Mouse (Mus musculus) spleen, adult 12 weeks (tissue): Measurements from ENCODE around the gene Nap1l4.

ENCODE experiments used
- DNase-seq: peaks from one replicate; pipeline ENCODE4 v3.0.0; 2022; ENCODE audit warnings: low spot score

The Nap1l4 gene

DNA sequence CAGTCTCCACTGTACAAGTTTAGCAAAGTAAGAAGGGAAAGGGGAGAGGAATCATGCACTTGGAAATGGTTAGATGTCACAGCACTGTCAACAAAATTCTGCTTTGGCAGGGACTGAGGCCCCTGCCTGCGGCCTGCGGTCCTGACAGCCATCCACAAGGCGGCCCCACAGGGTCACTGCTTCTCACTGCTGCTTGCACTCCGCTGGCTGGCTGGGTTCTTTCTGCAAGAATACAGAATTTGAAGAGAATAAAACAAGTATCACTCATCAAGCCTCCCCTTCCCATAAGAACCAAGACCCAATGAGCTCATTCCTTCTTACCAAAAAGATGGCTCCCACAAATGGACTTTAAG is 34.5 kb downstream of the Nap1l4 start:
- DNase-seq, result no peak

DNA sequence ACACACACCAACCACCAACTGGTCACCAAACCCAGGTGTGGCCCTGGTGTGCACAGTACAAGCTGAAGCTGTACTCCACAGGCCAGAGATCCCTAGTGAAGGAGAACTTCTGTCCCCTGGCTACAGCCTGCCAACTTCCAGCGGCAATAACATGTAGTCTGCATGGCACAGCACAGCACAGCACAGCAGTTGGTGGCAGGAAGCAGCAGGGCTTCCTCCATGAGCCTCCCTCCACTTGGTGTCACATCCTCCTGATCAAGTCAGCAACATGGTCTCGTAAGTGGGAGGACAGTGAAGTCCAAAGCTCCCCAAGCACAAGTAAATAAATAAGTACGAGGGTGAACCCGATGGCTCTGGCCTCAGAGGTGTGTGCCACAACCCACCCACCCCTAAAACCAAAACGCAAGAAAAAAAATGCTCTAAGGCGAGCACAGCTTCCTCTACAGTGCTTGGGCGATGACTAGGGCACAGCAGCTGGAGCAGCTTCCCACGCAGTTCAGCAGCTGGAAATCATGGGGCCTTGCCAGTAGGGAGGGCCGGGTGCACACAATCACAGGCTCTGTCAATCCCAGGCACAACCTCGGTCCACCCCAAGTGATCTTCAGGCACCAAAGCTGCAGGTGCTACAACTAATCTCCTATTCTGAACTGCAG is 35.0 kb downstream of the Nap1l4 start:
- DNase-seq, result no peak

DNA sequence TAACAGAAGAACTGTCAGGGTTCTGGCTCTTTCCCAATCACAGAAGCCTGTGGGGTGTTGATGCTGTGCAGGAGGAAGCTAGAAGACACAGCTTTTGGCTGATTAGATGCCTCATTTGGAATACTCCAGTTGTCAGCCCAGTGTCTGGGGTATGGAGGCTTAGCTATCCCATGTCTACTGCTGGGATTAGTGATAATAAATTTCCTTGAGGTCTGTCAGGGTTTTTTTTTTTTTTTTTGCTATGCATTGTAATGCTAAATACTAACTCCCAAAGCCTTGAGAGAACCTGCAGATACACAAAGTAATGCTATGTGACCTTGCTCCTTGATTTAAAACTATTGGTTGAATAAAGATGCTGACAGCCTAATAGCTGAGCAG is 37.6 kb downstream of the Nap1l4 start:
- DNase-seq, result no peak

DNA sequence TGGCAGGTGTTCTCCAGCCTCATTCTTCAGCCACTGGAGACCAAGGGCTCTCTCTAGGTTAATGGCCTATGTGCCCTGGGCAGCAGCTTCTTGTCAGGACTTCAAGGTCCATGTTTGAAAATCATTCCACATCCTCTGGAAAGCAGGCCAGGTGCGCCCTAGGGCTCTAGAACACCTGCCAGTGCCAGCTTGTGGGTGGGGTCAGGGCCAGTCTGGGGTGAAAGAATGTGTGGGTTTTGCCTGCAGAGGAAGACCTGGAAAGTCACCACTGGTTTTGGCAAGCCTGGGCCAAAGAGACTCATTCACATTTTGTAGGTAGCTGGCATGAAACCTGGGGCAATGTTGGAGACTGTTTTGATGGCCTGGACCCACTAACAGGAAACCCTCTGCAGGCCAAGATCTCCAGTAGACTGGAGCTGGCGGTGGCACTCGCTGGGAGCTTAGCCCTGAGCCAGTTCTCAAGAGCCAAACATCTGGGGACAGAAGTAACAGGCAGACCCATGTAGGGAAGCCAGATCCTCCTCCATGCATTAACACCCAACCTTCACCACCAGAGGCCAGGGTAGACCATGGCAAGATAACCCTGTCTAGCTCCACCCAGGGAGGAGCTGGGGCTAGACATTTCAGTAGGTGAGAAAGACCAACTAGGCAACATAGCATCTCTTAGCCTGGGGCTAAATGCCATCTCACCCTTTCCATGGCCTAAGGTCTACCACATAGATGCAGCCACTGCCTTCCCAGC is 38.1 kb downstream of the Nap1l4 start:
- no peak for DNase-seq

DNA sequence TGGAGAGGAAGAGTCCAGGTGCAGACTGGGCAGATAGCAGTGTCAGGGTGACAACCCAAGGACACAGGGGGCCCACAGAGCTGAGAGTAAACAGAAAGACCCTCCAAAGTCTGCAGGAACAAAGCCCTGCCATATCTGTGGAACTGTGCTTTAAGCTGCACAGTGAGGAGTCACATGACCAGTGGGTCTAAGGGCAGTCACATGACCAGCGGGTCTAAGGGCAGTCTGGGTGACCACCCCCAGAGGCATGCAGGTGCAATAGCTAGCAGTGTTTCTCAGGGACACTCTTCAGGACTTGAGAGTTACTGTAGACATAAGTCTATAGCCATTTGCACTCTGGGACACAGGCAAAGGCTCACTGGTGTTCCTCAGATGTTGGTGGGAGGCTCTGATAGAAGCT is 39.3 kb downstream of the Nap1l4 start:
- DNase-seq, result no peak

DNA sequence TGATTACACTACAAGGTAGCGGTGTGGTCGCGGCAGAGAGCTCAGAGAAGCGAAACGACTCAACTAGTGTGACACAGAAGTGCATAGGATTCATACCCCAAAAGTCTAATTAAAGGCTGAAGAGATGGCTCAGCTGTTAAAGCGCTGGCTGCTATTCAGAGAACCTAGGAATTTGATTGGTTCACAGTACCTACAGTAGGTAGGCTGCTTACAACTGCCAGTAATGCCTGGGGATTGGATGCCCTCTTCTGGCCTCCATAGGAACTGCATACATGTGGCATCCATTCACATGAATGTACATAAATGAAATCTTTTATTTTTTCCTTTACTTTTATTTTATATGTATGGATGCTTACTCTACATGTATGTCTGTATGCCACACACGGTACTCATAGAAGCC is 42.2 kb downstream of the Nap1l4 start:
- DNase-seq, result peak; percentile 32

DNA sequence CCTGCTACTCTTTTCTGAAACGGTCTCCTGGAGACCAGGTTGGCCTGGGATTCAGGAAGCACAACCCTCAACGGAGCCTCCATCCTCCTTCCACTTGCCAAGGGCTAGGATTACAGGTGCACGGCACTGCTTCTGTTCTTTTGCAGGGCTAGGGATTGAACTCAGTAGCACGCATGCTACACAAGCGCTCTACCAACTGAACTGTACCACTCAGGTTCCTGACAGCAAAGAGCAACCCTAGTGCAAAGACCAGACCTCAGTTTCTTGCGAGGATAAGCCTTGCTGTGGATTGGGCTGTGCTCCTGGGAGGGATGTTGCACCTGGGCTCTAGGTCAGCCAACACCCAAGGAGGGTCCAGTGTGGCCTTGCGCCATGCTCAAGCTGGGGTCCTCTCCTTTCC is 42.6 kb downstream of the Nap1l4 start:
- DNase-seq, result no peak

DNA sequence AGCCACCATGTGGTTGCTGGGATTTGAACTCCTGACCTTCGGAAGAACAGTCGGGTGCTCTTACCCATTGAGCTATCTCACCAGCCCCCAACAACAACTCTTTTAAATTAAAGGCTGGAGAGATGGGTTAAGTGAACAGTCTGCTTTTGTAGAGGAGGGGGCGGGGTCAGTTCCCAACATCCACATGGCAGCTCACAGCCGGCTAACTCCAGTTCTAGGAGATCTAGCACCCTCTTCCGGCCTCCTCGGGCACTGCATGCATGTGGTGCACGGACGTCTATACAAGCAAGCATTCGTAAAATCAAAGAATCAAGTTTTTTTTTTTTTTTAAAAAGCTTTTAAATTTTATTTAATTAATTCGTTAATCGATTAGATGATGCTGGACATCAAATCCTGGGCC is 43.1 kb downstream of the Nap1l4 start:
- peak; percentile 48 for DNase-seq

DNA sequence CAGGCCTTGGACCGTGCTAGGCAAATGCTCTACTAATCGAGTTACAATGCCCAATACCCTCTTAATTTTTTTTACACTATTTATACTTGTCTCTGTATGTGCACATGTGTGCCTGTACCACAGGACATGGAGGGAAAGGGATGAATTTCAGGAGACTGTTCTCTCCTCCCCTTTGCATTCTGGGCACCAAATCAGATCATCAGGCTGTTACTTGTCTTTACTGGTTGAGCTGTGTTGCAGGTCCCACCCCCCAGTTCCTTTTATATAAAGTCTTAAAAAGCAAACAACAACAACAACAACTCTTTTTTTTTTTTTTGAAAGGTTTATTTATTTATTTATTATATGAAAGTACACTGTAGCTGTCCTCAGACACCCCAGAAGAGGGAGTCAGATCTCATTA is 43.5 kb downstream of the Nap1l4 start:
- DNase-seq, result no peak

DNA sequence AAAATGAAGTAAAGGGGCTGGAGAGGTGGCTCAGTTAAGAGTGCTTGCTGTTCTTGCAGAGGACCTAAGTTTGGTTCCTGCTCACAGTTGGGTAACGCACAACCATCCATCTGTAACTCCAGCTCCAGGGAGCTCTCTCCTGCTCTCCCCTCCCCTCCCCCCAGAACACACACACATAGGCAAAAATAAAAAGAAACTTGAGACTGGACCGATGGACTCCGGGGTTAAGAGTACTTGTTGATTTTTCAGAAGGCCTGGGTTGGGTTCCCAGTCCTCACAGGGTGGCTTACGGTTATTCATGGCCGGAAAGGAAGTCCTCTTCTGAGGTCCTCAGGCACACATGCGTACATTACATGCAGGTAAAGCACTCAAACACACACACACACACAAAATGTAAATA is 45.0 kb downstream of the Nap1l4 start:
- no peak for DNase-seq

DNA sequence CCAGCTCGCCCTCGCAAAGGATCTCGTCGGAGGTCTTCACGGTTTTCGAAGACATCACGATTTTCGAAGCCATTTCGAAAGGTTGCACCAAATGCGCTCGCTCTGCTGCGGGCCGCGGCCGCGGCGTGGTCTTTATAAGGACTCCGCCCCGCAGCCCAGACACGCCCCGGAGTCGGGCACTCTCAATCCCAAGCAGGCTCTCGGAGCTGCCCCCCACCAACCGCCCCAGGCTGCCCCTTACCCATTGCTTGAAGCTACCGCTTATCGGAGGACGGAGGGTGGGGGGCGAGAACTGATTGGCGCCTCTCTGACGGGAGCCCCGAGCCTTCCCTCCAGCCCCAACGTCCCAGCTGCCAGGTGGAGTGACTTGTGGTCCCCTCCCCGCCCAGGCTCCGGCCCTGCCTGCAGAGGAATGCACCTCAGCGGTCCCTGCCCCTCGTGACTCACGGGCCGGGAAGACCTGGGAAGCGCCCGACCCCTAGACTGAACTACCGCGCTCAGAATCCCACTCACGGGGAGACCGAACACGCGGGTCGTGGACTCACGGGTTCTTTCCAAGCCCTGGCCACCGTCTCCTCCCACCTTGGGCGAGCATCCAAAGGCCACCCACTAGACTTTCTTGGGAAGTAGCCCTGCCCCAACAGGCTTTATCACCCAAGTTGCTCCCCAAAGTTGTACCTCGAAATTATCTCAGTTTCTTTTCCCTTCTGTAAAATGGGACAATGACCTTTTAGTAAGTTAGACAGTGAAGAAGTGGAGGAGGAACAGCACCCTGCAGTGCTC is 46.3 kb downstream of the Nap1l4 start, which contains the start of gene Phlda2:
Gene Phlda2 (minus strand): TSS at position 733 of the 783 bp plus-strand sequence.
- DNase-seq, result no peak

DNA sequence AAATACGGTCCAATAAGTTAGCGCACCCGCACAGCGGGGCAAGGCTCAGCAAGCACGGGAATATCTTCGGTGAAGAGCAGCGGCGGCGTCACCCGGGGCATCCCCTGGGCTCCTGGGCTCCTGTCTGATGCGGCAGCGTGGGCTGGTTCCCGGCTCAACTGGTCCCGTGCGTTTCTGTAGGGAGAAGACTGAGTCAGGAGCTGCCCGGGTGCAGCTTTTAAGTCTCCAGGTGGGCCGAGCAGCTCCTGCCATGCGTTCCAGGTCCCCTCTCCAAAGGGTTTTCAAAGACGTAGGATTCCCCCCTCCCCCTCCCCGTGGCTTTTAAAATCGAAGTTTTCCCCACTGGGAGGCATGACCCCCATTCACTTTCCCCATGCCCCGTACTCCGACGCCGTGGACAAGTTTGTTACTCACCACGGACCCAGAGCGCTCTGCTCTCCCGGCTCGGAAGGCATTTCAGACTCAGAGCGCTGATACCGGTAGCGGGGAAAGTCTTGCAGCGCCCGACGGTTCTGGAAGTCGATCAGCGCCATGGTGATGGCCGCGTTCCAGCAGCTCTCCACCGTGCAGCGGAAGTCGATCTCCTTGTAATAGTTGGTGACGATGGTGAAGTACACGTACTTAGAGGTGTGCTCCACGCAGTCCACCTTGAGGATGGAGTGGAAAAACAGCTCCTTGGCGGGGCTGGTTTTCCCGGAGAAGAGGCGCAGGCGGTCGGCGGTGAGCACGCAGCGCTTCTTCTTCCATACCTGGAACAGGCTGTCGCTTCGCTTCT is 47.1 kb downstream of the Nap1l4 start:
- no peak for DNase-seq

DNA sequence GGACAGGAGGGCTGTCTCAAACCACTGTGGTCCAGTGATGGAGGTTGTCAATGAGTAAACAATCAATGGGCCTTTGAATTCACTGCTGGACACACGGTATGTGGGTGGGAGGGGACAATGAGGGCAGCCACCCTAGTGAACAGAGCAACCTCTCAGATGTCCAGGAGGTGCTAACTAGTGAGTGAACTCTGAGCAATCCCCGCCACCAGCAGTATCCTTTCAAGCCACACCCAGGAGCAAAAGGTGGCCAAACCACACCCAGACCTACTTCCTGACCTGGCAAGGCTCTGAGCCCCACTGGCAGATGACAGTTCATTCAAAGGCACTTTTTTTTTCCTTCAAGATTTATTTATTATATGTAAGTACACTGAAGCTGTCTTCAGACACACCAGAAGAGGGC is 48.0 kb downstream of the Nap1l4 start:
- DNase-seq, result no peak

DNA sequence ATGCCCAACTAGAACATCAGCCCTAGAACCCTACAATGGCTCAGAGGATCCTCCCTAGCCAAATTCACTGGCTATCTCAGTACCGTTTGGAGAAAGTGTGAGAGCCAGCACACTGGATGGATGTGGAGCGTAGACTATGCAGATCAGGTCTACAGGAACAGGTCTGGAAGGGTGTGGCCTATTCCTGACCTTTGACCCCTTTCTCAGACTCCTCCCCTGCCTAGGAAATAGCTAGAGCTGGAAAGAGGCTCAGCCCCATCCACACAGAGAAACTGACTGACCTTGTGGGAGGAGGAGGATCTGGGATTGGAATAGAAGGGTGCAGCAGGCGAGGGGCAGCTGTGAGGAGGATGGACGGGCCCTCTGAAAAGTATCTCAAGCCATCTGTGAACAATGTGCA is 50.3 kb downstream of the Nap1l4 start:
- DNase-seq, result no peak

DNA sequence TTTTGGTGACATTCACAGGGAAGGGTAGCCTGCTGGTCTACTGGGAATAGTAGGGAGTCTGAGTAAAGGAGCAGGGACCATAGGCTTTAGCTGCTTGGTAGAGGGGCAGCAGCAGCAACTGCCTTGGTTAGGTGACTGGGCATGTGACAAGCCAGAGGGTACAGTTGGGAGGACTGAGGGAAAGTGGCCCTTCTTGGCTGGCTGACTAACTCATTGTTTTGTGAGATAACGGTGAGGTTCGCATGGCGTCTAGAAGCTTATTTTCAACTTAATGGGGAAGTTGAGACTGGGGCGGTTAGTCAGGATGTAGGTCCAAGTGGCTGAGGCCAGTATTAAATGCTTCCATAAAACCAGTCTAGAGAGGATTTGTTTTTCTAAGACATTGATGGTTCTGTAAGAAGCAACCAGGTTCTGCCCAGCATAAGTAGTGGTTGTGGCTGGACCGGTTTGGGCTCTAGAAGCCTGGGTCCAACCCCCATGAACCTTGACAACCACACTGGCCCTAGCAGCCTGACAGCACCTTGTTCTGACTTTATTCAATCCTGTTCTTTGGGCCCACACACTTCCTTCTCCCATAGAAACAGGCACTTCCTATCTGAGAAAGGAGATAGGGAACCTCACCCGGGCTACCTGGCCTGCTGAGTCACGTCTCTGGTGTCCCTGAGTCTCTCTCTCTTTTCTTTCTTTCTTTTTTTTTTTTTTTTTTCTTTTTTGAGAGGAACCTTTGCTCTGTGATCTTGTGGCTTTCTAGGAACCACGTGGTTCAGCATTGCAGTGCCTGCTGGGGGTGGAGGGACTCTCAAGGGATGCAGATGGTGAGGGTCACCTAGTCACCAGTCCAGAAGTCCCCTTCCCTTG is 53.6 kb downstream of the Nap1l4 start:
- no peak for DNase-seq

DNA sequence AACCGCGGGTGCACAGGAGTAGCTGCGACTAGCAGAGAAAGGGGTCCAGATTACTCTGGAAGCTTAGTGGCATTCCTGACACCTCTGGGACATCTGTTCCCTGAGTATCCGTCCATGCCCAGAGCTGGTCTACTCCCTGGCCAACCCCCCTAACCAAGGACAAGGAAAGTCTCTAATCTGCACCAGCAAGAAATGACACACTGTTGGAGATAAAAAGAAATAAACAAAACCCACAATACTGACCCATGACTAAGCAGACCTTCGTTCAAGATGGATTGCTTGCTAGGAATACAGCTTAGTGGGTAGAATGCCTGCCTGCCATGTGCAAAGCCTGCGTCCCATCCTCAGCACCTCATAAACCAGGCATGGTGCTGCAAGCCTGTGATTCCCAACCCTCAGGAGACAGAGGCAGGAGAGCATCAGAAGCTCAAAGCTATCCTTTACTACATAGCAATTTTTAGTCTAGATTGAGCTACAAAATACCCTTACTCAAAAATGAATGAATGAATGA is 55.2 kb downstream of the Nap1l4 start:
- DNase-seq, result no peak

DNA sequence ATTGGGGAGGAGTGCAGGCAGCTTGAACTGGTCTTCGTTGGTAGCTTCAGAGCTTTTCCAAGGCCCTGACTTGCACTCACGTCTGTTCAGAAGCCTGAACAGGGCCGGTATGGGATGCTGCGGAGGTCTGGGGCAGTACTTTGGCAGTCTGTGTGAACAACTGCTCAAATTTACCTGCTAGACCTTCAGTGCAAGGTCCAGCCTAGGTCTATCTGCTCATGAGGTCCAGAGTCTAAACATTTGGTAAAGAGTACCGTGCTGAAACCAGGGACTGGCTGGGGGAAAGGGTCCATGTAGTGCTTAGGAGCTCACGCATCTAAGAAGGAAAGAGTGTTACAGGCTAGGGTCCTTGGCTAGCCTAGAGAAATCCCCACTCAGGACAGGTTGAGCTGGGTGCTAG is 59.2 kb downstream of the Nap1l4 start:
- DNase-seq, result no peak

DNA sequence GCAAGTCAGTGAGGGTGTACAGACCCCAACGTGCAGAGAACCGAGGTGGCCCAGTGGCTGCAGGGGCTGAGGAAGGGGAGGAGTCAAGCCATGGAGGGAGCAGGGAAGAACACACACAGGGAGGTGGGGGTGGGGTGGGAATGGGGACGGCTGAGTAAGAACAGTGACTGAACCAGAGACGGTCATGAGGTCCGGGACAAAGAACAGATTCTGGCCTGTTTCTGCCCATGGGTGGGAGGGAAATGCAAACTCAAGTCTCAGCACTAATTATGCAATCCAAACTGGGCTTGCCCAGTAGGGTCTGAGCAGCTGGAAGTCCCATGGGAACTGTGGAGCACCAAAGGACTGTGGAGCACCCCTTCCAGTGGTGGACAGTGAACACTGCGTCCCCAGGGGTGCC is 66.4 kb downstream of the Nap1l4 start:
- no peak for DNase-seq

DNA sequence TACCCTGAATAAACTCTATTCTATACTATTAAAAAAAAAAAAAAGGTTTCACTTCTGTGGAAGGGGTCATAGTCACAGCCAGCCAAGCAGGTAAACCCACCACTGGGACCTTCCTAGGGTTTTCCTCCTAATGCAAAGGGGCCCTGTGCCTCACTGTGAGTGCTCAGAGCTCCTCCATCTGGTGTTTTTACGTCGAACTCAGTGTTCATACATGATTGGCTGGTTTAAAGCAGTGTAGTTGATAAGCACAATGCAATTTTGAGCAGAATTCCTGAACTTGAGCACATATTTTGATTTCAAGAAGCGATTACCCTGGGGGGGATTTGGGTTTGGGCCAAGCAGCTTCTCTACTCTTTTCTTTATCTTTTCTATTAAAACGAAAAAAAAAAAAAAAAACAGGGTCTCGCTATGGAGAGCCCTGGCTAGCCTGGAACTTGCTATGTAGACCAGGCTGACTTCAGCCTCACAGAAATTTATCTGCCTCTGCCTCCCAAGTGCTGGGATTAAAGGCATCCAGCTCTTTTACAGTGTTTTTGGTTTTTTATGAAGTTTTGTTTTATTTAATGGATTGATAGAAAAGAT is 67.0 kb downstream of the Nap1l4 start:
- DNase-seq, result no peak

DNA sequence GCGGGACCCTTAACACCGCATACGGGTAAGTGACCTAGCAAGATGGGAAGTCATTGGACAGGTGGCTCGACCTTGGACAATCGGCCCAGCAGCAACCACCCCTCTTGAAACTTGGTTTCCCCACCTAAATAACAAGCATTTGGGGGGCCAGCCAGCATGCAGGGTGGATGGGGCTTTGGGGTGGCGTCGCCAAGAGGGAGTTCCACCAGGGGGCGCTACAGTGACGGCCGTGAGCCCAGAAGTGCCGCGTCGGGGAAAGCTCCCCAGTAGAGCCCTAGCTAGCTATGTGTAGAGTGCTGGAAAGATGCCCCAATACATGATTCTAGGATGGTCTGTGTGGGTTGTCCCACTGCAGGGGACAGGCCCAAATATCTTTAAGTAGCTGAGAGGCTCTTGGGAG is 68.4 kb downstream of the Nap1l4 start:
- DNase-seq, result no peak

DNA sequence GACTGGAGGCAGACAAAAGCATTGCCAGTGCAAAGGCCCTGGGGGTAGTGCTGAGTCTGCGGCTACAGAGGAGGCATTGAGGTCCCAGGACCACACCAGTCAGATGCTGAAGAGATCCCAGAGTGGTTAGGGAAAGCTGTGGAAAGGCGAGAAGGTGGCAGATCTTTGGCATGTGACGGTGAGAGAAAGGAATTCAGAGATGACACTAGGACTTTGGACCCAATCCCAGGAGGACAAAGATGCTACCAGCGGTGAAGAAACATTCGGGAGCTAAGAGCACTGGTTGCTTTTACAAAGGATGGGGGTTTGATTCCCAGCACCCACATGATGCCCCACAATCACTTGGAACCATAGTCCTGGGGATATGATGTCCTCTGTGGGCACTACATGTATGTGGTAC is 71.1 kb downstream of the Nap1l4 start:
- no peak for DNase-seq
